Comparison of ENCODE assay signal across 8 mouse cellular contexts in genomic region chr8:120230715-120231614, GRCm38 (mm10). TPM values are rescaled to one million over a fixed set of nuclear protein-coding genes. Genes with fewer than 3 reads are reported as not detected.
DNase-seq lines count a peak whose midpoint lies in the region; ATAC-seq and TF ChIP-seq lines count a peak whose summit lies in the region.

No protein-coding gene starts in this region.

- ATAC-seq in forebrain, embryonic 11.5 days (replicated peaks; ENCODE audit: low FRiP score), result no peak
- no peak for ATAC-seq in intestine, embryonic 15.5 days
- no peak for ATAC-seq in lung, postnatal 0 days

- peak overlapping the region; percentile 71 for H3K9ac ChIP-seq in forebrain, embryonic 11.5 days (ENCODE audit: low read length)
- H3K9ac ChIP-seq in intestine, embryonic 15.5 days, result peak overlapping the region; percentile 59
- no peak overlapping the region for H3K9ac ChIP-seq in lung, postnatal 0 days (replicated peaks; ENCODE audit: low read depth)

- DNase-seq in embryo, embryonic 10 days (ENCODE audit: low spot score), result peak; percentile 66
- DNase-seq in forebrain, embryonic 11.5 days (ENCODE audit: low spot score), result no peak
- DNase-seq in lung, postnatal 0 days (ENCODE audit: low spot score), result no peak
- no peak for DNase-seq in thymus, postnatal 0 days (ENCODE audit: low spot score)
- no peak for DNase-seq in gastrocnemius, postnatal 36 days
- no peak for DNase-seq in urinary bladder, postnatal 14 days (ENCODE audit: low spot score)
- no peak for DNase-seq in left cerebral cortex, postnatal 10 days (ENCODE audit: extremely low spot score in 1 of 2, low spot score in 2 of 2)

- peaks cover 67% of the 10 kb centered on the region for H3K4me1 ChIP-seq in forebrain, embryonic 11.5 days (replicated peaks; ENCODE audit: control insufficient read depth, insufficient read depth, low read length)
- H3K4me1 ChIP-seq in intestine, embryonic 15.5 days (replicated peaks), result peaks cover 77% of the 10 kb centered on the region
- H3K4me1 ChIP-seq in lung, postnatal 0 days (ENCODE audit: insufficient read depth, low read depth, low read length), result peaks cover 18% of the 10 kb centered on the region

- no peak for TF ChIP-seq CTCF in lung, postnatal 0 days (IDR thresholded peaks at IDR 0.05)

- TF ChIP-seq EP300 in lung, postnatal 0 days (IDR thresholded peaks at IDR 0.05), result peak; percentile 44; the same call in 1 of the 2 replicates

- peak overlapping the region; percentile 63 for H3K4me3 ChIP-seq in forebrain, embryonic 11.5 days (ENCODE audit: low read depth, low read length)
- H3K4me3 ChIP-seq in intestine, embryonic 15.5 days (replicated peaks), result peak overlapping the region; percentile 67
- peak overlapping the region; percentile 44 for H3K4me3 ChIP-seq in lung, postnatal 0 days (ENCODE audit: low read depth, low read length)

- WGBS in forebrain, embryonic 11.5 days, result 41% methylated on average over 18 of the region's 18 CpGs
- WGBS in intestine, embryonic 15.5 days, result 33% methylated on average over 18 of the region's 18 CpGs
- 41% methylated on average over 18 of the region's 18 CpGs for WGBS in lung, postnatal 0 days

- no peak overlapping the region for H3K27ac ChIP-seq in forebrain, embryonic 11.5 days (ENCODE audit: low read depth, low read length)
- H3K27ac ChIP-seq in intestine, embryonic 15.5 days, result no peak overlapping the region
- no peak overlapping the region for H3K27ac ChIP-seq in lung, postnatal 0 days (ENCODE audit: low read length)

- H3K36me3 ChIP-seq in forebrain, embryonic 11.5 days (ENCODE audit: control insufficient read depth, insufficient read depth, low read length), result no peaks in the 10 kb centered on the region
- H3K36me3 ChIP-seq in intestine, embryonic 15.5 days, result no peaks in the 10 kb centered on the region
- H3K36me3 ChIP-seq in lung, postnatal 0 days (ENCODE audit: insufficient read depth, low read length), result no peaks in the 10 kb centered on the region

- peaks cover 13% of the 10 kb centered on the region for H3K27me3 ChIP-seq in forebrain, embryonic 11.5 days (ENCODE audit: control insufficient read depth, insufficient read depth, low read length)
- H3K27me3 ChIP-seq in intestine, embryonic 15.5 days (replicated peaks), result peaks cover 11% of the 10 kb centered on the region; the same call in 1 of the 2 replicates
- peaks cover 10% of the 10 kb centered on the region; the same call in 1 of the 2 replicates for H3K27me3 ChIP-seq in lung, postnatal 0 days (replicated peaks; ENCODE audit: insufficient read depth, low read length)

- peak overlapping the region; percentile 98 for H3K4me2 ChIP-seq in forebrain, embryonic 11.5 days (ENCODE audit: low read depth, low read length, severe bottlenecking)
- H3K4me2 ChIP-seq in intestine, embryonic 15.5 days (replicated peaks), result peak overlapping the region; percentile 97
- peak overlapping the region; percentile 97 for H3K4me2 ChIP-seq in lung, postnatal 0 days (replicated peaks; ENCODE audit: low read depth, low read length)

- intact Hi-C loops in gastrocnemius, postnatal 36 days (cut with DNase I), result no loop called here
- intact Hi-C loops in left cerebral cortex, postnatal 10 days (cut with DNase I), result no loop called here

- H3K9me3 ChIP-seq in forebrain, embryonic 11.5 days (ENCODE audit: control insufficient read depth, low read length), result no peaks in the 10 kb centered on the region
- H3K9me3 ChIP-seq in intestine, embryonic 15.5 days, result no peaks in the 10 kb centered on the region
- H3K9me3 ChIP-seq in lung, postnatal 0 days (ENCODE audit: low read length), result no peaks in the 10 kb centered on the region

RNA-seq across cellular contexts. Expression of gene Gse1, which starts 2.7 kb away (rescaled TPM):
- 22.2 and 23.6 TPM in 2 replicates for polyA plus RNA-seq in forebrain, embryonic 11.5 days (2014; fragmentation: Nextera tagmentation; extraction: Ambion mirVana)
- polyA plus RNA-seq in intestine, embryonic 15.5 days (2015; fragmentation: Nextera tagmentation; extraction: Ambion mirVana), result 7.9 and 9.6 TPM in 2 replicates
- polyA plus RNA-seq in lung, postnatal 0 days (2015; fragmentation: Nextera tagmentation; extraction: Ambion mirVana), result 9.5 and 9.9 TPM in 2 replicates
- polyA plus RNA-seq in thymus, postnatal 0 days (2015; fragmentation: Nextera tagmentation; extraction: Ambion mirVana), result 26.3 and 35.9 TPM in 2 replicates
- 10 to 100 TPM; 28.9 to 30.8 TPM for total RNA-seq in gastrocnemius, postnatal 36 days (2021)
- total RNA-seq in left cerebral cortex, postnatal 10 days (2021), result 10 to 100 TPM; 41.7 to 45.3 TPM

RNA-seq across cellular contexts. Expression of gene Fam92b, which starts 53.7 kb away (rescaled TPM):
- 2.0 and 2.1 TPM in 2 replicates for polyA plus RNA-seq in forebrain, embryonic 11.5 days (2014; fragmentation: Nextera tagmentation; extraction: Ambion mirVana)
- 0.78 and 0.93 TPM in 2 replicates for polyA plus RNA-seq in intestine, embryonic 15.5 days (2015; fragmentation: Nextera tagmentation; extraction: Ambion mirVana)
- 3.9 and 6.5 TPM in 2 replicates for polyA plus RNA-seq in lung, postnatal 0 days (2015; fragmentation: Nextera tagmentation; extraction: Ambion mirVana)
- polyA plus RNA-seq in thymus, postnatal 0 days (2015; fragmentation: Nextera tagmentation; extraction: Ambion mirVana), result 0.21 and 0.34 TPM in 2 replicates
- total RNA-seq in gastrocnemius, postnatal 36 days (2021), result not detected
- total RNA-seq in left cerebral cortex, postnatal 10 days (2021), result under 1 TPM; 0.39 to 0.61 TPM
